Mouse (Mus musculus): Measurements from ENCODE around the gene Scly. TPM values are rescaled to one million over a fixed set of nuclear protein-coding genes. Genes with fewer than 3 reads are reported as not detected.

Scly gene
- polyA plus RNA-seq, 2 experiments = 11.6 to 13.5 TPM

DNA sequence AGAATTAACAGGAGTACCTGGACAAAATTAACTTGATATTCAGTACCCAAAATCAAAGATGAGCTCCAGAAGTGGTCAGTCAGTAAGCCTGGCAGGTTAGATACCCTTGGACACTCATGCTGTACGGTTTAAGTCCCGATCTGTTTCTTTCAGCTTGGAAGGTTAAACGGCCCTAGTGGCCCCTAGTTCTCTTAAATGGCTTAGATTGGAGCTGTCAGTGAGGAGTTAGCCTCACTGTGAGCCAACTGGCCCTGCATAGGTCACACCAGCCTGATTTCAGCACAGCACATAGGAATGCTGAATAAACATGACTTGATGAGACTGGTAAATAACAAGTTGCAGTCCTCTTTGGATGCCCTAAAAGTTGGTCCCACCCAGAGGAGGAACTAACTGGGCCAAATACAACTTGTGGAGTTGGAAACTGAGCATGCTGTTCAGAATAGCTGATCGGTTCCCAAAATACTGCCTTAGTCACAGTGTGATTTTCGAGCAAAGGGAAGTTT is 46.9 kb upstream of the Scly start:
- 47% methylated on average over 5 of the region's 5 CpGs for WGBS
- H3K9ac ChIP-seq (ENCODE audit: low read depth, low read length, severe bottlenecking) = peak overlapping the region; percentile 94
- H3K27me3 ChIP-seq (ENCODE audit: control insufficient read depth, insufficient read depth, low read length) = no peaks in the 10 kb centered on the region
- no peaks in the 10 kb centered on the region for H3K9me3 ChIP-seq (ENCODE audit: control insufficient read depth, low read length)
- no peak for ATAC-seq (ENCODE audit: low FRiP score, low read depth)
- peak overlapping the region; percentile 64 for H3K4me2 ChIP-seq (replicated peaks; ENCODE audit: low read depth, low read length, severe bottlenecking)
- H3K4me1 ChIP-seq (ENCODE audit: control insufficient read depth, insufficient read depth, low read length) = peaks cover 13% of the 10 kb centered on the region
- no peak for TF ChIP-seq POLR2A (IDR thresholded peaks at IDR 0.05; ENCODE audit: borderline replicate concordance, extremely low read depth, insufficient read depth, insufficient read length)
- H3K4me3 ChIP-seq (replicated peaks; ENCODE audit: low read length) = peak overlapping the region; percentile 92
- H3K36me3 ChIP-seq (ENCODE audit: control insufficient read depth, insufficient read depth, low read length) = peaks cover 7% of the 10 kb centered on the region; the same call in 1 of the 2 replicates
- H3K27ac ChIP-seq (replicated peaks; ENCODE audit: low read depth, low read length) = no peak overlapping the region
- no peak for DNase-seq (ENCODE audit: low spot score)

GRCm38 (mm10) chr1:91251927-91252326 is 46.2 kb upstream of the Scly start:
- WGBS = 66% methylated on average over 8 of the region's 8 CpGs
- no peak for DNase-seq (ENCODE audit: low spot score)
- Histone ChIP-seq H3K9me3 (ENCODE audit: control insufficient read depth, low read length) (no peaks in the 10 kb centered on the region), H3K4me1 (ENCODE audit: control insufficient read depth, insufficient read depth, low read length) (peaks cover 13% of the 10 kb centered on the region), H3K9ac (ENCODE audit: low read depth, low read length, severe bottlenecking) (no peak overlapping the region), H3K4me3 (replicated peaks; ENCODE audit: low read length) (no peak overlapping the region), H3K27me3 (ENCODE audit: control insufficient read depth, insufficient read depth, low read length) (no peaks in the 10 kb centered on the region), H3K36me3 (ENCODE audit: control insufficient read depth, insufficient read depth, low read length) (peaks cover 9% of the 10 kb centered on the region; the same call in 1 of the 2 replicates), H3K4me2 (replicated peaks; ENCODE audit: low read depth, low read length, severe bottlenecking) (no peak overlapping the region; the same call in 1 of the 2 replicates), H3K27ac (replicated peaks; ENCODE audit: low read depth, low read length) (no peak overlapping the region)
- no peak for ATAC-seq (ENCODE audit: low FRiP score, low read depth)
- no peak for TF ChIP-seq POLR2A (IDR thresholded peaks at IDR 0.05; ENCODE audit: borderline replicate concordance, extremely low read depth, insufficient read depth, insufficient read length)

GRCm38 (mm10) chr1:91257918-91258317 is 40.2 kb upstream of the Scly start:
- ATAC-seq (ENCODE audit: low FRiP score, low read depth) = no peak
- Histone ChIP-seq H3K27ac (replicated peaks; ENCODE audit: low read depth, low read length) (no peak overlapping the region), H3K4me2 (replicated peaks; ENCODE audit: low read depth, low read length, severe bottlenecking) (no peak overlapping the region), H3K9me3 (ENCODE audit: control insufficient read depth, low read length) (no peaks in the 10 kb centered on the region), H3K4me1 (ENCODE audit: control insufficient read depth, insufficient read depth, low read length) (no peaks in the 10 kb centered on the region), H3K27me3 (ENCODE audit: control insufficient read depth, insufficient read depth, low read length) (no peaks in the 10 kb centered on the region), H3K36me3 (ENCODE audit: control insufficient read depth, insufficient read depth, low read length) (peaks cover 9% of the 10 kb centered on the region; the same call in 1 of the 2 replicates), H3K9ac (ENCODE audit: low read depth, low read length, severe bottlenecking) (no peak overlapping the region), H3K4me3 (replicated peaks; ENCODE audit: low read length) (no peak overlapping the region)
- no peak for TF ChIP-seq POLR2A (IDR thresholded peaks at IDR 0.05; ENCODE audit: borderline replicate concordance, extremely low read depth, insufficient read depth, insufficient read length)
- DNase-seq (ENCODE audit: low spot score) = no peak

- no peak overlapping the region for H3K4me3 ChIP-seq (replicated peaks; ENCODE audit: low read length)
- ATAC-seq (ENCODE audit: low FRiP score, low read depth) = no peak
- H3K9me3 ChIP-seq (ENCODE audit: control insufficient read depth, low read length) = no peaks in the 10 kb centered on the region
- DNase-seq (ENCODE audit: low spot score) = no peak
- no peak overlapping the region for H3K9ac ChIP-seq (ENCODE audit: low read depth, low read length, severe bottlenecking)
- H3K36me3 ChIP-seq (ENCODE audit: control insufficient read depth, insufficient read depth, low read length) = peaks cover 4% of the 10 kb centered on the region; the same call in 1 of the 2 replicates
- 86% methylated on average over 5 of the region's 5 CpGs for WGBS
- H3K27ac ChIP-seq (replicated peaks; ENCODE audit: low read depth, low read length) = no peak overlapping the region
- no peaks in the 10 kb centered on the region for H3K27me3 ChIP-seq (ENCODE audit: control insufficient read depth, insufficient read depth, low read length)
- H3K4me1 ChIP-seq (ENCODE audit: control insufficient read depth, insufficient read depth, low read length) = no peaks in the 10 kb centered on the region
- no peak for TF ChIP-seq POLR2A (IDR thresholded peaks at IDR 0.05; ENCODE audit: borderline replicate concordance, extremely low read depth, insufficient read depth, insufficient read length)
- no peak overlapping the region for H3K4me2 ChIP-seq (replicated peaks; ENCODE audit: low read depth, low read length, severe bottlenecking)
Measured at GRCm38 (mm10) chr1:91259794-91260193, 38.3 kb upstream of the Scly start.

- Histone ChIP-seq H3K27ac (replicated peaks; ENCODE audit: low read depth, low read length) (no peak overlapping the region), H3K9ac (ENCODE audit: low read depth, low read length, severe bottlenecking) (no peak overlapping the region), H3K4me3 (replicated peaks; ENCODE audit: low read length) (no peak overlapping the region), H3K4me1 (ENCODE audit: control insufficient read depth, insufficient read depth, low read length) (no peaks in the 10 kb centered on the region), H3K9me3 (ENCODE audit: control insufficient read depth, low read length) (no peaks in the 10 kb centered on the region), H3K36me3 (ENCODE audit: control insufficient read depth, insufficient read depth, low read length) (peaks cover 20% of the 10 kb centered on the region; the same call in 1 of the 2 replicates), H3K4me2 (replicated peaks; ENCODE audit: low read depth, low read length, severe bottlenecking) (no peak overlapping the region), H3K27me3 (ENCODE audit: control insufficient read depth, insufficient read depth, low read length) (no peaks in the 10 kb centered on the region)
- DNase-seq (ENCODE audit: low spot score) = no peak
- no peak for TF ChIP-seq POLR2A (IDR thresholded peaks at IDR 0.05; ENCODE audit: borderline replicate concordance, extremely low read depth, insufficient read depth, insufficient read length)
- WGBS = 94% methylated on average over 7 of the region's 7 CpGs
- ATAC-seq (ENCODE audit: low FRiP score, low read depth) = no peak
Measured at GRCm38 (mm10) chr1:91262508-91262907, 35.6 kb upstream of the Scly start.
